Mouse (Mus musculus) lung, embryonic 14.5 days (tissue): ENCODE results near the gene Cldn10. TPM values are rescaled to one million over a fixed set of nuclear protein-coding genes. Genes with fewer than 3 reads are reported as not detected.
"Not testable (repeated sequence)": the region's sequence is repeated elsewhere in the genome, so short reads cannot be mapped to it uniquely, and the experiment has no call there.

Experiments
- ATAC-seq: fragments of 200-750 bp; cut with Nextera tagmentation; 2 replicates; pipeline ENCODE4 v1.8.0; 2017; ENCODE audit warnings: mild to moderate bottlenecking, moderate TSS enrichment, moderate library complexity; ENCODE audit not compliant: insufficient read depth
- DNase-seq: peaks from one replicate; pipeline ENCODE4 v3.0.0-alpha.2; 2015
- H3K27ac ChIP-seq: fragments of 300-500 bp; sonication (generic); 2 replicates; pipeline ENCODE4 v1.5.1; 2014; ENCODE audit warnings: low read depth, mild to moderate bottlenecking, moderate library complexity
- H3K27me3 ChIP-seq: fragments of 300-500 bp; sonication (generic); 2 replicates; pipeline ENCODE4 v1.6.1; 2014; ENCODE audit warnings: low read length, control low read depth; ENCODE audit not compliant: insufficient read depth
- H3K36me3 ChIP-seq: fragments of 300-500 bp; sonication (generic); 2 replicates; pipeline ENCODE4 v1.6.1; 2014; ENCODE audit warnings: control low read depth; ENCODE audit not compliant: insufficient read depth
- H3K4me1 ChIP-seq: fragments of 300-500 bp; sonication (generic); 2 replicates; pipeline ENCODE4 v1.6.1; 2014; ENCODE audit warnings: antibody characterized with exemption, control low read depth; ENCODE audit not compliant: insufficient read depth
- H3K4me2 ChIP-seq: fragments of 300-500 bp; sonication (generic); 2 replicates; pipeline ENCODE4 v1.6.1; 2014; ENCODE audit warnings: mild to moderate bottlenecking
- H3K4me3 ChIP-seq: fragments of 300-500 bp; sonication (generic); 2 replicates; pipeline ENCODE4 v1.5.1; 2014; ENCODE audit warnings: low read depth, low read length
- H3K9ac ChIP-seq: fragments of 300-500 bp; sonication (generic); 2 replicates; pipeline ENCODE4 v1.6.1; 2014
- H3K9me3 ChIP-seq: fragments of 300-500 bp; sonication (generic); 2 replicates; pipeline ENCODE4 v1.6.1; 2016; ENCODE audit warnings: low read depth, low read length, control low read depth
- CTCF ChIP-seq: IDR thresholded peaks from 2 replicates; pipeline ENCODE4 v1.5.1; 2016; ENCODE audit warnings: antibody characterized with exemption, low read depth
- WGBS: fragments of 180-500 bp; shearing (Covaris S2); extraction: QIAGEN DNeasy Blood & Tissue Kit; methylation state at CpG from one replicate; pipeline ENCODE4 v1.1.7; 2014; 5-methylcytosine and 5-hydroxymethylcytosine counted together
- polyA plus RNA-seq: library from polyadenylated mRNA; unstranded; fragments of >200 nt; fragmentation: Nextera tagmentation; extraction: Ambion mirVana; gene quantifications from 2 replicates; pipeline ENCODE4 v1.2.1, GENCODE M21; 2014

Gene Cldn10
- polyA plus RNA-seq, 1 experiment from 2014 or later: 46.3 TPM

- DNase-seq (peak; percentile 11), ATAC-seq (peak; percentile 79)
- no peak overlapping the region for H3K9ac ChIP-seq
- no peaks in the 10 kb centered on the region for H3K9me3 ChIP-seq
- peak overlapping the region; percentile 69; the same call in 1 of the 2 replicates for H3K27ac ChIP-seq
- no peaks in the 10 kb centered on the region for H3K36me3 ChIP-seq
- no peaks in the 10 kb centered on the region for H3K27me3 ChIP-seq
- WGBS: 34% methylated on average over 10 of the region's 10 CpGs
- H3K4me1 ChIP-seq: no peaks in the 10 kb centered on the region
- TF ChIP-seq CTCF: no peak
- H3K4me3 ChIP-seq: no peak overlapping the region
- no peak overlapping the region for H3K4me2 ChIP-seq
Measured at GRCm38 (mm10) chr14:118795915-118796693, 8.4 kb downstream of the Cldn10 start.

GRCm38 (mm10) chr14:118796694-118797058 is 9.0 kb downstream of the Cldn10 start:
- Histone ChIP-seq H3K27me3 (no peaks in the 10 kb centered on the region), H3K4me1 (no peaks in the 10 kb centered on the region), H3K27ac (peak overlapping the region; percentile 69; the same call in 1 of the 2 replicates), H3K4me3 (no peak overlapping the region), H3K9me3 (no peaks in the 10 kb centered on the region), H3K36me3 (no peaks in the 10 kb centered on the region), H3K9ac (no peak overlapping the region), H3K4me2 (no peak overlapping the region)
- 42% methylated on average over 5 of the region's 5 CpGs for WGBS
- DNase-seq: no peak
- no peak for ATAC-seq
- no peak for TF ChIP-seq CTCF

GRCm38 (mm10) chr14:118797270-118797669 is 9.6 kb downstream of the Cldn10 start:
- no peak for TF ChIP-seq CTCF
- Histone ChIP-seq H3K36me3 (no peaks in the 10 kb centered on the region), H3K27me3 (no peaks in the 10 kb centered on the region), H3K4me2 (no peak overlapping the region), H3K4me1 (no peaks in the 10 kb centered on the region), H3K9ac (no peak overlapping the region), H3K27ac (peak overlapping the region; percentile 69; the same call in 1 of the 2 replicates), H3K4me3 (no peak overlapping the region), H3K9me3 (no peaks in the 10 kb centered on the region)
- WGBS: 56% methylated on average over 9 of the region's 9 CpGs
- ATAC-seq (no peak), DNase-seq (no peak)

GRCm38 (mm10) chr14:118799918-118800317 is 12.2 kb downstream of the Cldn10 start:
- DNase-seq (no peak), ATAC-seq (no peak)
- no peaks in the 10 kb centered on the region for H3K36me3 ChIP-seq
- no peak overlapping the region for H3K27ac ChIP-seq
- H3K4me2 ChIP-seq: no peak overlapping the region
- no peaks in the 10 kb centered on the region for H3K9me3 ChIP-seq
- WGBS: 52% methylated on average over 9 of the region's 9 CpGs
- no peaks in the 10 kb centered on the region for H3K27me3 ChIP-seq
- no peak overlapping the region for H3K9ac ChIP-seq
- no peak overlapping the region for H3K4me3 ChIP-seq
- TF ChIP-seq CTCF: no peak
- H3K4me1 ChIP-seq: no peaks in the 10 kb centered on the region

- no peak overlapping the region for H3K4me3 ChIP-seq
- H3K9ac ChIP-seq: no peak overlapping the region
- no peak overlapping the region for H3K4me2 ChIP-seq
- no peaks in the 10 kb centered on the region for H3K4me1 ChIP-seq
- no peaks in the 10 kb centered on the region for H3K36me3 ChIP-seq
- no peak for ATAC-seq
- WGBS: 32% methylated on average over 7 of the region's 7 CpGs
- DNase-seq: no peak
- no peak for TF ChIP-seq CTCF
- H3K9me3 ChIP-seq: no peaks in the 10 kb centered on the region
- H3K27ac ChIP-seq: no peak overlapping the region
- H3K27me3 ChIP-seq: no peaks in the 10 kb centered on the region
Measured at GRCm38 (mm10) chr14:118803936-118804335, 16.2 kb downstream of the Cldn10 start.

- WGBS: 36% methylated on average over 6 of the region's 6 CpGs
- Histone ChIP-seq H3K9ac (no peak overlapping the region), H3K36me3 (no peaks in the 10 kb centered on the region), H3K27me3 (no peaks in the 10 kb centered on the region), H3K4me3 (no peak overlapping the region), H3K9me3 (no peaks in the 10 kb centered on the region), H3K4me2 (no peak overlapping the region), H3K27ac (no peak overlapping the region), H3K4me1 (no peaks in the 10 kb centered on the region)
- DNase-seq (no peak), ATAC-seq (no peak)
- peak; percentile 55 for TF ChIP-seq CTCF
Measured at GRCm38 (mm10) chr14:118804351-118804750, 16.6 kb downstream of the Cldn10 start.

- no peak for ATAC-seq
- WGBS: 68% methylated on average over 5 of the region's 5 CpGs
Measured at GRCm38 (mm10) chr14:118807653-118808052, 19.9 kb downstream of the Cldn10 start.

GRCm38 (mm10) chr14:118808183-118808582 is 20.5 kb downstream of the Cldn10 start:
- WGBS: 59% methylated on average over 2 of the region's 2 CpGs
- H3K36me3 ChIP-seq, DNase-seq, H3K27ac ChIP-seq, H3K4me2 ChIP-seq, H3K4me3 ChIP-seq, H3K4me1 ChIP-seq, H3K9me3 ChIP-seq, H3K27me3 ChIP-seq, H3K9ac ChIP-seq, ATAC-seq: not testable (repeated sequence)

More at GRCm38 (mm10) chr14:118807653-118808052, 19.9 kb downstream of the Cldn10 start:
- Histone ChIP-seq H3K9me3 (no peaks in the 10 kb centered on the region), H3K36me3 (no peaks in the 10 kb centered on the region), H3K27ac (no peak overlapping the region), H3K9ac (no peak overlapping the region), H3K4me3 (no peak overlapping the region), H3K4me2 (no peak overlapping the region), H3K4me1 (no peaks in the 10 kb centered on the region), H3K27me3 (no peaks in the 10 kb centered on the region)
- TF ChIP-seq CTCF: no peak
- DNase-seq: peak; percentile 12
